9 mouse cellular contexts compared by ENCODE assay signal in the genomic region with DNA sequence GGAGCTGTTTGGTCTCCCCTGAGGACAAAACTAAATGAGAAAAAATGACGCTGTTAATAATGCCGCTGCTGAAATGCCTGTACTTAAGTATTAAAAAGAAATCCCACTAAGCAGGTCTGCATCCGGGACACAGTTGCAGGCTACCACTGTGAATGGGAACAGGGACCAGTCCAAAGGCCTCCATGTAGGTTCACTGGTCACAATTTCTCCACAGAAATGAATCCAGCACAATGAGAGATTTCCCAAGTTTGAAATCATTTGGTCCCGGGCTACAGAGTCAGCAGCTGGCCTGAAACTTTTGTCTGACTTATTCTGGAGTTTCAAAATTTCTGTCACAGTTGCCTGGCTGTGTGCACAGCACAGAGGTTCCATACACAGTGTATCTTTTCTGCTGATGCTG.
A peak's percentile ranks its signal among the peaks of the same experiment; 100 is the strongest.
DNase-seq lines count a peak whose midpoint lies in the region; ATAC-seq and TF ChIP-seq lines count a peak whose summit lies in the region.
"Had no signal": no experiment of that assay in that cellular context is flagged by ENCODE, and none has a peak within 500 bp of the region (broad histone marks: within the 10 kb centered on the region; RNA-seq: fewer than 3 reads in every experiment).

No protein-coding gene starts in this region.

- peaks cover 25% of the 10 kb centered on the region for H3K4me1 ChIP-seq in forebrain, embryonic 15.5 days
- H3K4me1 ChIP-seq in limb, embryonic 11.5 days (ENCODE audit: control insufficient read depth, insufficient read depth, low read length), result peaks cover 40% of the 10 kb centered on the region
- 0 out of 2 replicates have a peak, but pooled peaks cover 2% of the 10 kb centered on the region for H3K4me1 ChIP-seq in olfactory bulb, adult 2 months (ENCODE audit: control insufficient read depth, insufficient read depth, low read length)

- H3K27ac ChIP-seq in left cerebral cortex, adult 2 months, result peak overlapping the region; percentile 84; the same call in 1 of the 2 replicates
- peak overlapping the region; percentile 99 for H3K27ac ChIP-seq in forebrain, embryonic 15.5 days (replicated peaks)
- peak overlapping the region; percentile 10; the same call in 1 of the 2 replicates for H3K27ac ChIP-seq in limb, embryonic 11.5 days (replicated peaks; ENCODE audit: low read depth, low read length)
- peak overlapping the region; percentile 78 for H3K27ac ChIP-seq in olfactory bulb, adult 2 months (ENCODE audit: insufficient read depth, low read depth, low read length)

- no peak for TF ChIP-seq CTCF in left cerebral cortex, adult 2 months (IDR thresholded peaks at IDR 0.05)
- TF ChIP-seq CTCF in olfactory bulb, adult 2 months (IDR thresholded peaks at IDR 0.05; ENCODE audit: insufficient read depth, low read depth, low read length), result no peak

- no peaks in the 10 kb centered on the region for H3K9me3 ChIP-seq in forebrain, embryonic 15.5 days
- no peaks in the 10 kb centered on the region for H3K9me3 ChIP-seq in limb, embryonic 11.5 days (ENCODE audit: control insufficient read depth, low read length)

- peak overlapping the region; percentile 95 for H3K9ac ChIP-seq in forebrain, embryonic 15.5 days (replicated peaks)
- H3K9ac ChIP-seq in limb, embryonic 11.5 days (ENCODE audit: low read length), result no peak overlapping the region; the same call in 1 of the 2 replicates

- no peaks in the 10 kb centered on the region for H3K27me3 ChIP-seq in forebrain, embryonic 15.5 days
- H3K27me3 ChIP-seq in limb, embryonic 11.5 days (ENCODE audit: control insufficient read depth, insufficient read depth, low read length), result no peaks in the 10 kb centered on the region

- peak overlapping the region; percentile 82 for H3K4me2 ChIP-seq in forebrain, embryonic 15.5 days (replicated peaks)
- no peak overlapping the region for H3K4me2 ChIP-seq in limb, embryonic 11.5 days (ENCODE audit: low read depth, severe bottlenecking)

- 13% methylated on average over 4 of the region's 4 CpGs for WGBS in forebrain, embryonic 15.5 days
- WGBS in limb, embryonic 11.5 days, result 20% methylated on average over 4 of the region's 4 CpGs
- 58% methylated on average over 4 of the region's 4 CpGs for WGBS in olfactory bulb, adult 2 months

- no peak for TF ChIP-seq POLR2A in olfactory bulb, adult 2 months (IDR thresholded peaks at IDR 0.05; ENCODE audit: insufficient read depth, low read depth, low read length)

- intact Hi-C loops in left cerebral cortex, adult 2 months (cut with DNase I), result loop anchor here (5.0 to 10.0 kb wide), 2 partner anchors 207 to 765 kb away; no protein-coding TSS in a partner anchor
- intact Hi-C loops in left cerebral cortex, postnatal 36 days (cut with DNase I), result loop anchor here (5.0 to 10.0 kb wide), 3 partner anchors 212 to 945 kb away; no protein-coding TSS in a partner anchor

- no peak overlapping the region for H3K4me3 ChIP-seq in left cerebral cortex, adult 2 months
- peak overlapping the region; percentile 75 for H3K4me3 ChIP-seq in forebrain, embryonic 15.5 days
- no peak overlapping the region for H3K4me3 ChIP-seq in limb, embryonic 11.5 days (ENCODE audit: low read depth, low read length)
- H3K4me3 ChIP-seq in olfactory bulb, adult 2 months (ENCODE audit: insufficient read depth, low read depth, low read length), result no peak overlapping the region

- DNase-seq in left cerebral cortex, adult 2 months (ENCODE audit: extremely low spot score in 1 of 2, low spot score in 2 of 2), result no peak
- DNase-seq in left cerebral cortex, postnatal 36 days (ENCODE audit: low spot score in 2 of 2), result no peak
- DNase-seq in limb, embryonic 11.5 days (ENCODE audit: low spot score), result peak; percentile 21
- no peak for DNase-seq in adrenal gland, postnatal 4 days (ENCODE audit: low spot score in 2 of 2)
- no peak for DNase-seq in layer of hippocampus, adult 8-10 months (ENCODE audit: low spot score in 2 of 2)
- no peak for DNase-seq in gastrocnemius, postnatal 25 days
- DNase-seq: lung, adult 18-20 months had no signal

- no peak for ATAC-seq in forebrain, embryonic 15.5 days (replicated peaks)
- no peak for ATAC-seq in limb, embryonic 11.5 days (ENCODE audit: insufficient number of reproducible peaks, low FRiP score, low TSS enrichment, low read depth)

- H3K36me3 ChIP-seq in forebrain, embryonic 15.5 days, result no peaks in the 10 kb centered on the region
- H3K36me3 ChIP-seq in limb, embryonic 11.5 days (ENCODE audit: control insufficient read depth, insufficient read depth, low read length), result no peaks in the 10 kb centered on the region

Comparison
In these comparisons a context has a peak if more than half of its experiments do, and no peak if none do; other contexts are left out.
1. H3K27ac ChIP-seq: peak in every context shown above with its lines; median percentile 99 in forebrain, embryonic 15.5 days; 84 in left cerebral cortex, adult 2 months; 78 in olfactory bulb, adult 2 months; 10 in limb, embryonic 11.5 days.